Mouse (Mus musculus) midbrain, embryonic 16.5 days (tissue): ENCODE measurements around the gene Cenpo. TPM values are rescaled to one million over a fixed set of nuclear protein-coding genes. Genes with fewer than 3 reads are reported as not detected.

Experiments used
- ATAC-seq: fragments of 200-750 bp; cut with Nextera tagmentation; 2 replicates; pipeline ENCODE4 v1.8.0; 2017; ENCODE audit warnings: moderate TSS enrichment
- H3K27ac ChIP-seq: fragments of 300-500 bp; sonication (generic); 2 replicates; pipeline ENCODE4 v1.5.1; 2014; ENCODE audit warnings: mild to moderate bottlenecking, low read length, mixed read lengths
- H3K27me3 ChIP-seq: fragments of 300-500 bp; sonication (generic); 2 replicates; pipeline ENCODE4 v1.6.1; 2014; ENCODE audit warnings: low read depth, low read length, mixed read lengths; ENCODE audit not compliant: control insufficient read depth, insufficient read depth
- H3K36me3 ChIP-seq: fragments of 300-500 bp; sonication (generic); 2 replicates; pipeline ENCODE4 v1.6.1; 2014; ENCODE audit warnings: mild to moderate bottlenecking, low read length, moderate library complexity, mixed read lengths; ENCODE audit not compliant: control insufficient read depth, insufficient read depth
- H3K4me1 ChIP-seq: fragments of 300-500 bp; sonication (generic); 2 replicates; pipeline ENCODE4 v1.6.1; 2014; ENCODE audit warnings: mild to moderate bottlenecking, low read length, mixed read lengths; ENCODE audit not compliant: control insufficient read depth, insufficient read depth
- H3K4me2 ChIP-seq: fragments of 300-500 bp; sonication (generic); 2 replicates; pipeline ENCODE4 v1.6.1; 2014; ENCODE audit warnings: mild to moderate bottlenecking, low read length, mixed read lengths
- H3K4me3 ChIP-seq: fragments of 300-500 bp; sonication (generic); 2 replicates; pipeline ENCODE4 v1.5.1; 2014; ENCODE audit warnings: low read depth, mild to moderate bottlenecking, low read length, moderate library complexity, mixed read lengths
- H3K9ac ChIP-seq: fragments of 300-500 bp; sonication (generic); 2 replicates; pipeline ENCODE4 v1.6.1; 2014; ENCODE audit warnings: low read depth, low read length, mixed read lengths
- H3K9me3 ChIP-seq: fragments of 300-500 bp; sonication (generic); replicated peaks from 2 replicates; pipeline ENCODE4 v1.6.1; 2014; ENCODE audit warnings: mild to moderate bottlenecking, low read length, mixed read lengths; ENCODE audit not compliant: control insufficient read depth, poor library complexity, severe bottlenecking
- WGBS: fragments of 180-500 bp; shearing (Covaris S2); extraction: QIAGEN DNeasy Blood & Tissue Kit; methylation state at CpG from one replicate; pipeline ENCODE4 v1.1.7; 2014; 5-methylcytosine and 5-hydroxymethylcytosine counted together
- polyA plus RNA-seq: library from polyadenylated mRNA; unstranded; fragments of >200 nt; fragmentation: Nextera tagmentation; extraction: Ambion mirVana; gene quantifications from 2 replicates; pipeline ENCODE4 v1.2.1, GENCODE M21; 2015

Cenpo gene
- polyA plus RNA-seq, 1 experiment from 2014 or later, result 7.4 TPM

GRCm38 (mm10) chr12:4206106-4206505 is 28.0 kb downstream of the Cenpo start:
- peaks cover 20% of the 10 kb centered on the region for H3K36me3 ChIP-seq
- H3K4me2 ChIP-seq, result no peak overlapping the region
- H3K9me3 ChIP-seq, result no peaks in the 10 kb centered on the region

GRCm38 (mm10) chr12:4202206-4202605 is 31.9 kb downstream of the Cenpo start:
- H3K4me1 ChIP-seq, result no peaks in the 10 kb centered on the region
- H3K4me3 ChIP-seq, result no peak overlapping the region
- H3K9me3 ChIP-seq, result no peaks in the 10 kb centered on the region
- no peak overlapping the region for H3K9ac ChIP-seq
- WGBS, result 87% methylated on average over 4 of the region's 4 CpGs
- H3K27ac ChIP-seq, result no peak overlapping the region
- H3K27me3 ChIP-seq, result no peaks in the 10 kb centered on the region
- H3K36me3 ChIP-seq, result peaks cover 27% of the 10 kb centered on the region
- ATAC-seq, result no peak
- no peak overlapping the region for H3K4me2 ChIP-seq

More at GRCm38 (mm10) chr12:4206106-4206505, 28.0 kb downstream of the Cenpo start:
- no peak for ATAC-seq
- Histone ChIP-seq H3K4me1 (no peaks in the 10 kb centered on the region), H3K4me3 (no peak overlapping the region), H3K27ac (no peak overlapping the region), H3K27me3 (no peaks in the 10 kb centered on the region), H3K9ac (no peak overlapping the region)
- WGBS, result 96% methylated on average over 11 of the region's 11 CpGs

GRCm38 (mm10) chr12:4201454-4202200 is 32.5 kb downstream of the Cenpo start:
- no peak overlapping the region for H3K9ac ChIP-seq
- H3K36me3 ChIP-seq, result peaks cover 23% of the 10 kb centered on the region
- no peak overlapping the region for H3K4me3 ChIP-seq
- WGBS, result 88% methylated on average over 13 of the region's 13 CpGs
- no peak overlapping the region for H3K27ac ChIP-seq
- ATAC-seq, result no peak
- H3K27me3 ChIP-seq, result no peaks in the 10 kb centered on the region
- no peaks in the 10 kb centered on the region for H3K4me1 ChIP-seq
- H3K9me3 ChIP-seq, result no peaks in the 10 kb centered on the region
- H3K4me2 ChIP-seq, result no peak overlapping the region

GRCm38 (mm10) chr12:4199271-4199670 is 34.8 kb downstream of the Cenpo start:
- H3K4me2 ChIP-seq, result no peak overlapping the region
- no peaks in the 10 kb centered on the region for H3K4me1 ChIP-seq
- no peaks in the 10 kb centered on the region for H3K9me3 ChIP-seq
- no peak overlapping the region for H3K9ac ChIP-seq
- WGBS, result 95% methylated on average over 11 of the region's 11 CpGs
- no peaks in the 10 kb centered on the region for H3K27me3 ChIP-seq
- H3K36me3 ChIP-seq, result peaks cover 17% of the 10 kb centered on the region
- no peak for ATAC-seq
- H3K27ac ChIP-seq, result no peak overlapping the region
- no peak overlapping the region for H3K4me3 ChIP-seq

- H3K9ac ChIP-seq, result no peak overlapping the region
- no peaks in the 10 kb centered on the region for H3K4me1 ChIP-seq
Observed at GRCm38 (mm10) chr12:4198702-4199101, 35.4 kb downstream of the Cenpo start.

GRCm38 (mm10) chr12:4194643-4195042 is 39.5 kb downstream of the Cenpo start:
- Histone ChIP-seq H3K9ac (no peak overlapping the region), H3K4me1 (peaks cover 3% of the 10 kb centered on the region; the same call in 1 of the 2 replicates), H3K4me3 (no peak overlapping the region), H3K27ac (no peak overlapping the region), H3K27me3 (no peaks in the 10 kb centered on the region), H3K9me3 (no peaks in the 10 kb centered on the region), H3K36me3 (peaks cover 7% of the 10 kb centered on the region), H3K4me2 (no peak overlapping the region)
- WGBS, result 92% methylated on average over 14 of the region's 14 CpGs
- ATAC-seq, result no peak

More at GRCm38 (mm10) chr12:4198702-4199101, 35.4 kb downstream of the Cenpo start:
- H3K4me3 ChIP-seq, result no peak overlapping the region
- over 99% methylated on average over 4 of the region's 4 CpGs for WGBS
- H3K27ac ChIP-seq, result no peak overlapping the region
- ATAC-seq, result no peak
- no peaks in the 10 kb centered on the region for H3K27me3 ChIP-seq
- no peak overlapping the region for H3K4me2 ChIP-seq
- no peaks in the 10 kb centered on the region for H3K9me3 ChIP-seq
- peaks cover 17% of the 10 kb centered on the region for H3K36me3 ChIP-seq

GRCm38 (mm10) chr12:4193025-4193740 is 40.9 kb downstream of the Cenpo start:
- H3K4me3 ChIP-seq, result no peak overlapping the region
- H3K9me3 ChIP-seq, result no peaks in the 10 kb centered on the region
- 73% methylated on average over 9 of the region's 10 CpGs for WGBS
- peaks cover 3% of the 10 kb centered on the region; the same call in 1 of the 2 replicates for H3K4me1 ChIP-seq
- no peak overlapping the region for H3K27ac ChIP-seq
- ATAC-seq, result no peak
- no peak overlapping the region for H3K4me2 ChIP-seq
- no peaks in the 10 kb centered on the region for H3K27me3 ChIP-seq
- no peak overlapping the region for H3K9ac ChIP-seq
- H3K36me3 ChIP-seq, result peaks cover 5% of the 10 kb centered on the region; the same call in 1 of the 2 replicates

- Histone ChIP-seq H3K27me3 (no peaks in the 10 kb centered on the region), H3K9me3 (no peaks in the 10 kb centered on the region), H3K4me1 (peaks cover 3% of the 10 kb centered on the region; the same call in 1 of the 2 replicates), H3K4me3 (no peak overlapping the region), H3K9ac (no peak overlapping the region), H3K36me3 (no peaks in the 10 kb centered on the region), H3K27ac (no peak overlapping the region), H3K4me2 (no peak overlapping the region)
- 83% methylated on average over 6 of the region's 6 CpGs for WGBS
- ATAC-seq, result no peak
Observed at GRCm38 (mm10) chr12:4192514-4192913, 41.6 kb downstream of the Cenpo start.

- Histone ChIP-seq H3K4me1 (peaks cover 3% of the 10 kb centered on the region; the same call in 1 of the 2 replicates), H3K9me3 (no peaks in the 10 kb centered on the region), H3K4me2 (no peak overlapping the region), H3K36me3 (no peaks in the 10 kb centered on the region), H3K9ac (no peak overlapping the region), H3K27me3 (no peaks in the 10 kb centered on the region), H3K27ac (no peak overlapping the region), H3K4me3 (no peak overlapping the region)
- no peak for ATAC-seq
- WGBS, result 38% methylated on average over 5 of the region's 5 CpGs
Observed at GRCm38 (mm10) chr12:4189060-4189447, 45.0 kb downstream of the Cenpo start.
